Comparison of ENCODE assay signal across 25 mouse cellular contexts in genomic region chr1:155112118-155112517, GRCm38 (mm10). TPM values are rescaled to one million over a fixed set of nuclear protein-coding genes. Genes with fewer than 3 reads are reported as not detected.
A peak's percentile ranks its signal among the peaks of the same experiment; 100 is the strongest.
DNase-seq lines count a peak whose midpoint lies in the region; ATAC-seq lines count a peak whose summit lies in the region.
"Had no signal": no experiment of that assay in that cellular context is flagged by ENCODE, and none has a peak within 500 bp of the region (broad histone marks: within the 10 kb centered on the region; RNA-seq: fewer than 3 reads in every experiment).

No protein-coding gene starts in this region.

- no peak overlapping the region for H3K4me3 ChIP-seq in forebrain, embryonic 14.5 days (ENCODE audit: low read depth, low read length)
- H3K4me3 ChIP-seq in forebrain, embryonic 10.5 days = no peak overlapping the region
- H3K4me3 ChIP-seq in hindbrain, embryonic 16.5 days (ENCODE audit: low read length) = no peak overlapping the region
- H3K4me3 ChIP-seq in hindbrain, embryonic 14.5 days (replicated peaks; ENCODE audit: low read length) = no peak overlapping the region
- H3K4me3 ChIP-seq: embryonic facial prominence, embryonic 10.5 days; embryonic facial prominence, embryonic 15.5 days; hindbrain, embryonic 12.5 days; liver, embryonic 13.5 days had no signal

- WGBS in forebrain, embryonic 14.5 days = 20% methylated on average over 4 of the region's 4 CpGs
- 20% methylated on average over 4 of the region's 4 CpGs for WGBS in forebrain, embryonic 10.5 days
- WGBS in hindbrain, embryonic 16.5 days = 54% methylated on average over 4 of the region's 4 CpGs
- WGBS in hindbrain, embryonic 14.5 days = 58% methylated on average over 4 of the region's 4 CpGs

- 0 out of 2 replicates have a peak, but pooled peaks have one; percentile 10 for ATAC-seq in forebrain, embryonic 14.5 days
- no peak for ATAC-seq in hindbrain, embryonic 16.5 days
- no peak for ATAC-seq in hindbrain, embryonic 14.5 days (ENCODE audit: low FRiP score)
- ATAC-seq: intestine, postnatal 0 days; Patski had no signal

- no peaks in the 10 kb centered on the region for H3K27me3 ChIP-seq in forebrain, embryonic 14.5 days (replicated peaks; ENCODE audit: control insufficient read depth, insufficient read depth, low read length)
- H3K27me3 ChIP-seq in forebrain, embryonic 10.5 days (ENCODE audit: poor library complexity, severe bottlenecking) = peaks cover 99% of the 10 kb centered on the region
- no peaks in the 10 kb centered on the region for H3K27me3 ChIP-seq in hindbrain, embryonic 16.5 days (replicated peaks; ENCODE audit: control insufficient read depth, insufficient read depth, low read length)
- H3K27me3 ChIP-seq in hindbrain, embryonic 14.5 days (ENCODE audit: control insufficient read depth, insufficient read depth, low read length) = no peaks in the 10 kb centered on the region
- H3K27me3 ChIP-seq: embryonic facial prominence, embryonic 15.5 days; Patski had no signal

- no peak for DNase-seq in forebrain, embryonic 14.5 days (ENCODE audit: low spot score)
- no peak for DNase-seq in forebrain, embryonic 10.5 days (ENCODE audit: extremely low spot score, low spot score)
- no peak for DNase-seq in hindbrain, embryonic 14.5 days (ENCODE audit: low spot score)
- peak; percentile 28 to 63 for DNase-seq in kidney, postnatal 4 days
- no peak for DNase-seq in kidney, postnatal 25 days
- peak; percentile 54 for DNase-seq in testis, postnatal 10 days (ENCODE audit: low spot score)
- no peak for DNase-seq in testis, postnatal 14 days (ENCODE audit: low spot score)
- DNase-seq: adrenal gland, postnatal 10 days; cerebellum, adult 8-10 months; cerebellum, postnatal 25 days; gastrocnemius, postnatal 10 days; heart, postnatal 14 days; layer of hippocampus, postnatal 36 days; left cerebral cortex, postnatal 4 days; liver, embryonic 13.5 days; lung, adult 2 months; lung, postnatal 10 days had no signal

- H3K36me3 ChIP-seq in forebrain, embryonic 14.5 days (ENCODE audit: control insufficient read depth, insufficient read depth, low read length) = no peaks in the 10 kb centered on the region
- H3K36me3 ChIP-seq in forebrain, embryonic 10.5 days (replicated peaks) = no peaks in the 10 kb centered on the region
- H3K36me3 ChIP-seq in hindbrain, embryonic 16.5 days (ENCODE audit: control insufficient read depth, insufficient read depth, low read length) = no peaks in the 10 kb centered on the region
- H3K36me3 ChIP-seq in hindbrain, embryonic 14.5 days (replicated peaks; ENCODE audit: control insufficient read depth, insufficient read depth) = no peaks in the 10 kb centered on the region
- H3K36me3 ChIP-seq: embryonic facial prominence, embryonic 10.5 days; embryonic facial prominence, embryonic 15.5 days; hindbrain, embryonic 12.5 days; liver, embryonic 13.5 days had no signal

- no peaks in the 10 kb centered on the region for H3K9me3 ChIP-seq in forebrain, embryonic 14.5 days (replicated peaks; ENCODE audit: control insufficient read depth, low read length)
- H3K9me3 ChIP-seq in forebrain, embryonic 10.5 days = no peaks in the 10 kb centered on the region
- H3K9me3 ChIP-seq in hindbrain, embryonic 16.5 days (ENCODE audit: control insufficient read depth, low read length) = no peaks in the 10 kb centered on the region
- H3K9me3 ChIP-seq in hindbrain, embryonic 14.5 days (ENCODE audit: control insufficient read depth, low read length) = no peaks in the 10 kb centered on the region
- H3K9me3 ChIP-seq: embryonic facial prominence, embryonic 10.5 days; embryonic facial prominence, embryonic 15.5 days; hindbrain, embryonic 12.5 days; liver, embryonic 13.5 days had no signal

- H3K4me2 ChIP-seq in forebrain, embryonic 14.5 days (ENCODE audit: low read length) = no peak overlapping the region
- no peak overlapping the region for H3K4me2 ChIP-seq in hindbrain, embryonic 16.5 days (ENCODE audit: low read length)
- H3K4me2 ChIP-seq in hindbrain, embryonic 14.5 days (replicated peaks) = no peak overlapping the region
- H3K4me2 ChIP-seq: embryonic facial prominence, embryonic 15.5 days; heart, embryonic 11.5 days; hindbrain, embryonic 12.5 days; liver, embryonic 13.5 days had no signal

- no peak overlapping the region for H3K9ac ChIP-seq in forebrain, embryonic 14.5 days (ENCODE audit: low read length)
- peak overlapping the region; percentile 13; the same call in 1 of the 2 replicates for H3K9ac ChIP-seq in hindbrain, embryonic 16.5 days (ENCODE audit: low read depth, low read length)
- no peak overlapping the region for H3K9ac ChIP-seq in hindbrain, embryonic 14.5 days
- H3K9ac ChIP-seq: embryonic facial prominence, embryonic 15.5 days; hindbrain, embryonic 12.5 days; liver, embryonic 13.5 days had no signal

- H3K4me1 ChIP-seq in forebrain, embryonic 14.5 days (ENCODE audit: control insufficient read depth, insufficient read depth, low read length) = peaks cover 31% of the 10 kb centered on the region
- H3K4me1 ChIP-seq in forebrain, embryonic 10.5 days = peaks cover 72% of the 10 kb centered on the region
- H3K4me1 ChIP-seq in hindbrain, embryonic 16.5 days (ENCODE audit: control insufficient read depth, insufficient read depth, low read depth, low read length) = peaks cover 10% of the 10 kb centered on the region
- H3K4me1 ChIP-seq in hindbrain, embryonic 14.5 days (replicated peaks; ENCODE audit: control insufficient read depth, insufficient read depth, low read length) = peaks cover 13% of the 10 kb centered on the region

- no peak overlapping the region for H3K27ac ChIP-seq in forebrain, embryonic 14.5 days (ENCODE audit: low read depth, low read length)
- H3K27ac ChIP-seq in forebrain, embryonic 10.5 days = no peak overlapping the region
- H3K27ac ChIP-seq in hindbrain, embryonic 16.5 days (ENCODE audit: low read depth, low read length) = no peak overlapping the region
- H3K27ac ChIP-seq in hindbrain, embryonic 14.5 days = no peak overlapping the region
- H3K27ac ChIP-seq: embryonic facial prominence, embryonic 10.5 days; embryonic facial prominence, embryonic 15.5 days; hindbrain, embryonic 12.5 days; liver, embryonic 13.5 days; macrophage had no signal

RNA-seq across cellular contexts. Expression of gene Ier5, which starts 12.7 kb away (rescaled TPM):
- polyA plus RNA-seq in forebrain, embryonic 14.5 days (2014; fragmentation: Nextera tagmentation; extraction: Ambion mirVana) = 19.5 and 24.6 TPM in 2 replicates
- polyA plus RNA-seq in forebrain, embryonic 10.5 days (2016; fragmentation: Nextera tagmentation; extraction: Ambion mirVana) = 3.6 and 4.1 TPM in 2 replicates
- polyA plus RNA-seq in hindbrain, embryonic 16.5 days (2015; fragmentation: Nextera tagmentation; extraction: Ambion mirVana) = 4.5 and 5.5 TPM in 2 replicates
- polyA plus RNA-seq in hindbrain, embryonic 14.5 days (2014; fragmentation: Nextera tagmentation; extraction: Ambion mirVana) = 10.5 and 13.0 TPM in 2 replicates

RNA-seq across cellular contexts. Expression of gene Mr1, which starts 34.5 kb away (rescaled TPM):
- polyA plus RNA-seq in forebrain, embryonic 14.5 days (2014; fragmentation: Nextera tagmentation; extraction: Ambion mirVana) = 0.80 and 1.2 TPM in 2 replicates
- polyA plus RNA-seq in forebrain, embryonic 10.5 days (2016; fragmentation: Nextera tagmentation; extraction: Ambion mirVana) = 0.36 and 0.47 TPM in 2 replicates
- 2.1 and 2.5 TPM in 2 replicates for polyA plus RNA-seq in hindbrain, embryonic 16.5 days (2015; fragmentation: Nextera tagmentation; extraction: Ambion mirVana)
- polyA plus RNA-seq in hindbrain, embryonic 14.5 days (2014; fragmentation: Nextera tagmentation; extraction: Ambion mirVana) = 2.0 and 2.4 TPM in 2 replicates

RNA-seq across cellular contexts. Expression of gene Stx6, which starts 46.4 kb away (rescaled TPM):
- 97.7 and 109 TPM in 2 replicates for polyA plus RNA-seq in forebrain, embryonic 14.5 days (2014; fragmentation: Nextera tagmentation; extraction: Ambion mirVana)
- 82.1 and 84.3 TPM in 2 replicates for polyA plus RNA-seq in forebrain, embryonic 10.5 days (2016; fragmentation: Nextera tagmentation; extraction: Ambion mirVana)
- 82.9 and 93.7 TPM in 2 replicates for polyA plus RNA-seq in hindbrain, embryonic 16.5 days (2015; fragmentation: Nextera tagmentation; extraction: Ambion mirVana)
- 113 and 117 TPM in 2 replicates for polyA plus RNA-seq in hindbrain, embryonic 14.5 days (2014; fragmentation: Nextera tagmentation; extraction: Ambion mirVana)

Comparison
In these comparisons a context has a peak if more than half of its experiments do, and no peak if none do; other contexts are left out.
1. DNase-seq: peak in kidney, postnatal 4 days (2 of 2) and testis, postnatal 10 days (single experiment); none in forebrain, embryonic 14.5 days (single experiment), forebrain, embryonic 10.5 days (single experiment), hindbrain, embryonic 14.5 days (single experiment), kidney, postnatal 25 days (0 of 2) and testis, postnatal 14 days (single experiment).